Mouse (Mus musculus) hindbrain, embryonic 11.5 days (tissue): ENCODE measurements around the gene Fam49a. TPM values are rescaled to one million over a fixed set of nuclear protein-coding genes. Genes with fewer than 3 reads are reported as not detected.

Experiments used
- ATAC-seq: fragments of 200-750 bp; cut with Nextera tagmentation; 2 replicates; pipeline ENCODE4 v1.8.0; 2017; ENCODE audit warnings: mild to moderate bottlenecking, moderate TSS enrichment, moderate library complexity; ENCODE audit not compliant: low FRiP score
- DNase-seq: peaks from one replicate; pipeline ENCODE4 v3.0.0-alpha.2; 2015; ENCODE audit warnings: low spot score
- H3K27ac ChIP-seq: fragments of 300-500 bp; sonication (generic); 2 replicates; pipeline ENCODE4 v1.5.1; 2014; ENCODE audit warnings: mild to moderate bottlenecking, low read depth, low read length
- H3K27me3 ChIP-seq: fragments of 300-500 bp; sonication (generic); 2 replicates; pipeline ENCODE4 v1.6.1; 2014; ENCODE audit warnings: mild to moderate bottlenecking, low read length, moderate library complexity, mixed read lengths; ENCODE audit not compliant: control insufficient read depth, insufficient read depth
- H3K36me3 ChIP-seq: fragments of 300-500 bp; sonication (generic); 2 replicates; pipeline ENCODE4 v1.6.1; 2014; ENCODE audit warnings: mild to moderate bottlenecking, low read length, moderate library complexity, mixed read lengths; ENCODE audit not compliant: control insufficient read depth, insufficient read depth
- H3K4me1 ChIP-seq: fragments of 300-500 bp; sonication (generic); replicated peaks from 2 replicates; pipeline ENCODE4 v1.6.1; 2014; ENCODE audit warnings: low read length, mixed read lengths; ENCODE audit not compliant: control insufficient read depth, insufficient read depth
- H3K4me2 ChIP-seq: fragments of 300-500 bp; sonication (generic); replicated peaks from 2 replicates; pipeline ENCODE4 v1.6.1; 2014; ENCODE audit warnings: mild to moderate bottlenecking, low read depth, low read length
- H3K4me3 ChIP-seq: fragments of 300-500 bp; sonication (generic); 2 replicates; pipeline ENCODE4 v1.5.1; 2014; ENCODE audit warnings: low read depth, low read length
- H3K9ac ChIP-seq: fragments of 300-500 bp; sonication (generic); 2 replicates; pipeline ENCODE4 v1.6.1; 2014; ENCODE audit warnings: low read depth, low read length
- H3K9me3 ChIP-seq: fragments of 300-500 bp; sonication (generic); 2 replicates; pipeline ENCODE4 v1.6.1; 2016; ENCODE audit warnings: low read length; ENCODE audit not compliant: control insufficient read depth
- WGBS: fragments of 180-500 bp; shearing (Covaris S2); extraction: QIAGEN DNeasy Blood & Tissue Kit; methylation state at CpG from one replicate; pipeline ENCODE4 v1.1.7; 2014; 5-methylcytosine and 5-hydroxymethylcytosine counted together
- polyA plus RNA-seq: library from polyadenylated mRNA; unstranded; fragments of >200 nt; fragmentation: Nextera tagmentation; extraction: Ambion mirVana; gene quantifications from 2 replicates; pipeline ENCODE4 v1.2.1, GENCODE M21; 2014

Gene Fam49a
- polyA plus RNA-seq, 1 experiment from 2014 or later = 24.1 TPM

GRCm38 (mm10) chr12:12278464-12278872 is 16.5 kb downstream of the Fam49a start:
- H3K4me2 ChIP-seq = no peak overlapping the region
- no peaks in the 10 kb centered on the region for H3K27me3 ChIP-seq
- DNase-seq = no peak
- no peaks in the 10 kb centered on the region for H3K4me1 ChIP-seq
- WGBS = 57% methylated on average over 7 of the region's 7 CpGs
- no peak overlapping the region for H3K27ac ChIP-seq
- no peak overlapping the region for H3K9ac ChIP-seq
- no peak overlapping the region for H3K4me3 ChIP-seq
- H3K9me3 ChIP-seq = no peaks in the 10 kb centered on the region
- no peak for ATAC-seq
- no peaks in the 10 kb centered on the region for H3K36me3 ChIP-seq

GRCm38 (mm10) chr12:12283702-12284288 is 21.9 kb downstream of the Fam49a start:
- no peaks in the 10 kb centered on the region for H3K27me3 ChIP-seq
- H3K4me1 ChIP-seq = peaks cover 2% of the 10 kb centered on the region; the same call in 1 of the 2 replicates
- no peak overlapping the region for H3K9ac ChIP-seq
- no peak for ATAC-seq
- no peaks in the 10 kb centered on the region for H3K36me3 ChIP-seq
- 94% methylated on average over 10 of the region's 10 CpGs for WGBS
- H3K4me2 ChIP-seq = no peak overlapping the region
- no peak overlapping the region for H3K27ac ChIP-seq
- H3K9me3 ChIP-seq = no peaks in the 10 kb centered on the region
- no peak overlapping the region for H3K4me3 ChIP-seq
- DNase-seq = no peak

- WGBS = 93% methylated on average over 6 of the region's 6 CpGs
Measured at GRCm38 (mm10) chr12:12284521-12284920, 22.6 kb downstream of the Fam49a start.

GRCm38 (mm10) chr12:12287131-12287786 is 25.3 kb downstream of the Fam49a start:
- Histone ChIP-seq H3K36me3 (no peaks in the 10 kb centered on the region), H3K27ac (no peak overlapping the region), H3K4me3 (no peak overlapping the region), H3K9me3 (no peaks in the 10 kb centered on the region), H3K9ac (no peak overlapping the region), H3K4me2 (no peak overlapping the region), H3K27me3 (no peaks in the 10 kb centered on the region), H3K4me1 (peaks cover 2% of the 10 kb centered on the region; the same call in 1 of the 2 replicates)
- WGBS = 60% methylated on average over 9 of the region's 9 CpGs
- DNase-seq (no peak), ATAC-seq (peak; percentile 45; the same call in 1 of the 2 replicates)

More at GRCm38 (mm10) chr12:12284521-12284920, 22.6 kb downstream of the Fam49a start:
- no peaks in the 10 kb centered on the region for H3K27me3 ChIP-seq
- H3K9me3 ChIP-seq = no peaks in the 10 kb centered on the region
- ATAC-seq = no peak
- no peak overlapping the region for H3K4me3 ChIP-seq
- no peak overlapping the region for H3K9ac ChIP-seq
- DNase-seq = no peak
- H3K27ac ChIP-seq = no peak overlapping the region
- no peak overlapping the region for H3K4me2 ChIP-seq
- no peaks in the 10 kb centered on the region for H3K36me3 ChIP-seq
- peaks cover 2% of the 10 kb centered on the region; the same call in 1 of the 2 replicates for H3K4me1 ChIP-seq

- no peak overlapping the region for H3K4me2 ChIP-seq
- WGBS = 78% methylated on average over 6 of the region's 6 CpGs
- no peak overlapping the region for H3K4me3 ChIP-seq
- H3K9ac ChIP-seq = no peak overlapping the region
- no peaks in the 10 kb centered on the region for H3K27me3 ChIP-seq
- no peaks in the 10 kb centered on the region for H3K36me3 ChIP-seq
- peaks cover 2% of the 10 kb centered on the region; the same call in 1 of the 2 replicates for H3K4me1 ChIP-seq
- no peak overlapping the region for H3K27ac ChIP-seq
- no peak for ATAC-seq
- H3K9me3 ChIP-seq = no peaks in the 10 kb centered on the region
- no peak for DNase-seq
Measured at GRCm38 (mm10) chr12:12287787-12288132, 25.8 kb downstream of the Fam49a start.

- Histone ChIP-seq H3K9me3 (no peaks in the 10 kb centered on the region), H3K36me3 (no peaks in the 10 kb centered on the region), H3K4me1 (peaks cover 2% of the 10 kb centered on the region; the same call in 1 of the 2 replicates), H3K9ac (no peak overlapping the region), H3K4me2 (no peak overlapping the region), H3K27me3 (no peaks in the 10 kb centered on the region), H3K4me3 (no peak overlapping the region), H3K27ac (no peak overlapping the region)
- WGBS = 86% methylated on average over 1 of the region's 1 CpGs
- ATAC-seq = no peak
- no peak for DNase-seq
Measured at GRCm38 (mm10) chr12:12288586-12288985, 26.6 kb downstream of the Fam49a start.

GRCm38 (mm10) chr12:12289636-12290035 is 27.7 kb downstream of the Fam49a start:
- 84% methylated on average over 3 of the region's 3 CpGs for WGBS
- H3K9ac ChIP-seq = no peak overlapping the region
- peaks cover 2% of the 10 kb centered on the region; the same call in 1 of the 2 replicates for H3K4me1 ChIP-seq
- H3K27ac ChIP-seq = no peak overlapping the region
- DNase-seq = no peak
- no peak overlapping the region for H3K4me2 ChIP-seq
- no peak overlapping the region for H3K4me3 ChIP-seq
- H3K36me3 ChIP-seq = no peaks in the 10 kb centered on the region
- H3K27me3 ChIP-seq = no peaks in the 10 kb centered on the region
- no peak for ATAC-seq
- no peaks in the 10 kb centered on the region for H3K9me3 ChIP-seq

GRCm38 (mm10) chr12:12292043-12292618 is 30.2 kb downstream of the Fam49a start:
- H3K9ac ChIP-seq = no peak overlapping the region
- 46% methylated on average over 5 of the region's 5 CpGs for WGBS
- H3K4me3 ChIP-seq = no peak overlapping the region
- H3K4me1 ChIP-seq = peaks cover 2% of the 10 kb centered on the region; the same call in 1 of the 2 replicates
- DNase-seq = no peak
- no peak overlapping the region for H3K4me2 ChIP-seq
- no peaks in the 10 kb centered on the region for H3K36me3 ChIP-seq
- no peaks in the 10 kb centered on the region for H3K9me3 ChIP-seq
- ATAC-seq = no peak
- no peak overlapping the region for H3K27ac ChIP-seq
- no peaks in the 10 kb centered on the region for H3K27me3 ChIP-seq
